22 mouse cellular contexts compared by ENCODE assay signal in genomic region chr5:50043677-50044076, GRCm38 (mm10). TPM values are rescaled to one million over a fixed set of nuclear protein-coding genes. Genes with fewer than 3 reads are reported as not detected.
DNase-seq lines count a peak whose midpoint lies in the region; ATAC-seq and TF ChIP-seq lines count a peak whose summit lies in the region.
"Had no signal": no experiment of that assay in that cellular context is flagged by ENCODE, and none has a peak within 500 bp of the region (broad histone marks: within the 10 kb centered on the region; RNA-seq: fewer than 3 reads in every experiment).

No protein-coding gene starts in this region.

- no peak overlapping the region for H3K4me3 ChIP-seq in intestine, embryonic 14.5 days (ENCODE audit: low read depth, low read length)
- no peak overlapping the region for H3K4me3 ChIP-seq in intestine, embryonic 15.5 days (replicated peaks)

- H3K36me3 ChIP-seq in intestine, embryonic 14.5 days (ENCODE audit: control insufficient read depth, insufficient read depth, low read length): no peaks in the 10 kb centered on the region
- H3K36me3 ChIP-seq in intestine, embryonic 15.5 days: no peaks in the 10 kb centered on the region
- H3K36me3 ChIP-seq: G1E had no signal

- H3K4me2 ChIP-seq in intestine, embryonic 14.5 days (ENCODE audit: low read length): no peak overlapping the region
- no peak overlapping the region for H3K4me2 ChIP-seq in intestine, embryonic 15.5 days (replicated peaks)

- H3K9ac ChIP-seq in intestine, embryonic 14.5 days (ENCODE audit: low read length): no peak overlapping the region
- no peak overlapping the region for H3K9ac ChIP-seq in intestine, embryonic 15.5 days

- H3K9me3 ChIP-seq in intestine, embryonic 14.5 days (ENCODE audit: control insufficient read depth, low read length): no peaks in the 10 kb centered on the region
- no peaks in the 10 kb centered on the region for H3K9me3 ChIP-seq in intestine, embryonic 15.5 days
- H3K9me3 ChIP-seq: G1E had no signal

- no peak for ATAC-seq in intestine, embryonic 14.5 days (replicated peaks; ENCODE audit: low FRiP score, low TSS enrichment, low read depth)
- no peak for ATAC-seq in intestine, embryonic 15.5 days
- peak; percentile 75 for ATAC-seq in Patski
- ATAC-seq: activated CD4-positive, CD25-positive, alpha-beta regulatory T cell, adult 4 months; CD4-positive, CD25-positive, alpha-beta regulatory T cell, adult 4 months had no signal

- POLR2A ChIA-PET in Patski (lab: Charles Lee): no interaction called here

- H3K27me3 ChIP-seq in intestine, embryonic 14.5 days (replicated peaks; ENCODE audit: control insufficient read depth, insufficient read depth, low read length): no peaks in the 10 kb centered on the region
- H3K27me3 ChIP-seq in intestine, embryonic 15.5 days (replicated peaks): no peaks in the 10 kb centered on the region
- no peaks in the 10 kb centered on the region for H3K27me3 ChIP-seq in Patski
- H3K27me3 ChIP-seq: CH12.LX had no signal

- TF ChIP-seq CTCF in Patski (IDR thresholded peaks at IDR 0.05): no peak

- WGBS in intestine, embryonic 14.5 days: 89% methylated on average over 4 of the region's 4 CpGs
- WGBS in intestine, embryonic 15.5 days: 86% methylated on average over 4 of the region's 4 CpGs

- in situ Hi-C loops in Patski (cut with MboI; ENCODE audit: low pct_unique_long_range_greater_than_20kb): no loop called here

- CTCF ChIA-PET in Patski (lab: Charles Lee): interaction anchor here (1.0 to 4.5 kb wide), 3 partner anchors 8 to 14 kb away, joined by 3 to 24 read pairs (median 5); no protein-coding TSS in a partner anchor

- peak; percentile 38 for DNase-seq in intestine, embryonic 14.5 days (ENCODE audit: low spot score)
- peak; percentile 58 for DNase-seq in 3T3-L1 (ENCODE audit: low read depth, low spot score)
- no peak for DNase-seq in Patski (ENCODE audit: low read depth, low spot score)
- DNase-seq in thymus, postnatal 10 days (ENCODE audit: low spot score in 2 of 2): no peak
- DNase-seq in neural tube, embryonic 10.5 days (ENCODE audit: extremely low spot score, low spot score): no peak
- DNase-seq: adrenal gland, adult 2 months; adrenal gland, adult 8-10 months; adrenal gland, postnatal 10 days; adrenal gland, postnatal 14 days; adrenal gland, postnatal 25 days; adrenal gland, postnatal 36 days; B cell, adult 2 months; cerebellum, adult 11 months; cerebellum, adult 11-12 months; cerebellum, adult 18-20 months; cerebellum, adult 2 months; cerebellum, adult 8-10 months had no signal

- H3K27ac ChIP-seq in intestine, embryonic 14.5 days (ENCODE audit: low read depth): no peak overlapping the region
- H3K27ac ChIP-seq in intestine, embryonic 15.5 days: no peak overlapping the region

- peaks cover 4% of the 10 kb centered on the region; the same call in 1 of the 2 replicates for H3K4me1 ChIP-seq in intestine, embryonic 14.5 days (replicated peaks; ENCODE audit: control insufficient read depth, insufficient read depth, low read length)
- peaks cover 2% of the 10 kb centered on the region; the same call in 1 of the 2 replicates for H3K4me1 ChIP-seq in intestine, embryonic 15.5 days (replicated peaks)

RNA-seq across cellular contexts. Expression of gene Adgra3, which starts 15.1 kb away (rescaled TPM):
- 32.8 and 34.9 TPM in 2 replicates for polyA plus RNA-seq in intestine, embryonic 14.5 days (2014; fragmentation: Nextera tagmentation; extraction: Ambion mirVana)
- 19.3 and 19.4 TPM in 2 replicates for polyA plus RNA-seq in intestine, embryonic 15.5 days (2015; fragmentation: Nextera tagmentation; extraction: Ambion mirVana)
- 23.3 TPM for polyA plus RNA-seq in Patski (2021)
- polyA plus RNA-seq: CD4-positive, CD25-positive, alpha-beta regulatory T cell, adult 4 months; G1E had no signal

Comparison
In these comparisons a context has a peak if more than half of its experiments do, and no peak if none do; other contexts are left out.
1. DNase-seq: peak in intestine, embryonic 14.5 days (single experiment) and 3T3-L1 (single experiment); none in Patski (single experiment), thymus, postnatal 10 days (0 of 2) and neural tube, embryonic 10.5 days (single experiment).